Mouse (Mus musculus): ENCODE measurements around the gene Gnaz.

DNA sequence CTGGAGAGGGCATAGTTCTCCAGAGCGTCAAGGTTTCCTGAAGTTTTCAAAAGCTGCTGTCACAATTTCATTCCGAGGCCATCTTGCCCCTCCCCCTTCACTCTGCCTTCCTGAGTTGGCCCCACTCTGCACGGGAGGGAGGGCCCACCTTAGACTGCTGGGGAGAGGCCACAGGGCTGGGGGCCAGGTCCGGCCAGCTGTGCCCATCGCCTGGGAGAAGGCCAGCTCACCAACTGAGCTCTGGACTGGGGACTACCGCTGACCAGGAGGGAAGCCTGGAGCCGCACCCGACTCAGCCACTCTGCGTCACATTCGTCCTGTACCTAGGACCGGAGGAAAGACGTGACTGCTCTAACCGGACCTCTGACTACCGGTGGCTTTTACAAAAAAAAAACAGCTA is 48.5 kb downstream of the Gnaz start:
- TF ChIP-seq POLR2A (IDR thresholded peaks at IDR 0.05; ENCODE audit: low read depth, low read length) (no peak), CTCF (IDR thresholded peaks at IDR 0.05; ENCODE audit: extremely low read depth, insufficient read depth, insufficient read length, insufficient replicate concordance) (no peak)
